Mouse (Mus musculus) Patski (cell line): Measurements from ENCODE around the gene Dop1b. TPM values are rescaled to one million over a fixed set of nuclear protein-coding genes. Genes with fewer than 3 reads are reported as not detected.

ENCODE experiments used
- ATAC-seq: fragments of 100-300 bp; one replicate; pipeline ENCODE4 v1.8.0; 2021
- CTCF ChIA-PET: fragments of 350-600 bp; sonication (Branson Sonifier 250); formaldehyde crosslinking; loops from one replicate; lab custom pipeline; 2022; ENCODE audit warnings: inconsistent platforms; lab: Charles Lee
- POLR2A ChIA-PET: fragments of 350-600 bp; sonication (Branson Sonifier 250); formaldehyde crosslinking; loops from one replicate; lab custom pipeline; 2022; ENCODE audit warnings: antibody characterized with exemption, inconsistent platforms; lab: Charles Lee
- DNase-seq: peaks from one replicate; pipeline ENCODE4 v3.0.0-alpha.2; 2011; ENCODE audit warnings: low read depth, low spot score
- H3K27me3 ChIP-seq: fragments of 371-371 bp; one replicate; pipeline ENCODE4 v1.5.1; 2021
- CTCF ChIP-seq: fragments of 100-300 bp; IDR thresholded peaks from one replicate; pipeline ENCODE4 v1.5.1; 2021
- in situ Hi-C: fragments of 300-500 bp; cut with MboI; formaldehyde crosslinking; loops from 3 replicates; pipeline ENCODE4 v1.11.1; 2018; ENCODE audit warnings: low pct_unique_long_range_greater_than_20kb, mixed read lengths
- polyA plus RNA-seq: library from polyadenylated mRNA; unstranded; gene quantifications from one replicate; pipeline ENCODE4 v1.2.3, GENCODE M21; 2021

The Dop1b gene
- polyA plus RNA-seq, 1 experiment from 2014 or later = 12.6 TPM

DNA sequence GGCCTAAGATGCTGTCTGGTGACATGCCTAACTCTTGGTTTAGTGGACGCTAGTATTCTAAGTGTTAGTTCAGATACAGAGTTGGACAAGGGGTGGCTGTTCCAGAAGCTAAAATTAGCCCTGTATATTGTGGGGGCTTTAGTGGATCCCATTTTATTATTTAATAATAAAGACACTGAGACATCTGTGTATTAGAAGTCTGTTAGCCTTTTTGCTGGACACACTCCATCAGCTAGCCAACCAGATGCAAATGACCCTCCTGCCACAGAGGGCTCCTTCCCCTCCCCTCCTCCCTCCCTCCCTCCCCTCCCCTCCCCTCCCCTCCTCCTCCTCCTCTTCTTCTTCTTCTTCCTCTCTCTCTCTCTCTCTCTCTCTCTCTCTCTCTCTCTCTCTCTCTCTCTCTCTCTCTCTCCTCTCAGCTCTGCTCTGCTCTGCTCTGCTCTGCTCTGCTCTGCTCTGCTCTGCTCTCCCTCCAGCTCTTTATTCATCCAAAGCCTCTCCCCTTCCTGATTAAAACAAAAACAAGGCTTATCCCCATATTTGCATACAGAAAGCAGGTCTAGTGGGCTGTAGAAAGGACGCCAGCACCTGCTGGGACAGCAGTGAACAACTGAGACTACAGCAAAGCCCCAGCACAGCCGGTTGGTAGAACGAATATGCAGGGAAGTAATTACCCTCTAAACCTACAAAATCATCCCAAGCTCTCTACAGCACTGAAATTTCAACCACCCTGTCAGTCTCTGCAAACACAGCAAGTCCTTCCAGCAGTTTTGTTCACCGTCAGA is 78.5 kb downstream of the Dop1b start:
- ATAC-seq = no peak
- no peaks in the 10 kb centered on the region for H3K27me3 ChIP-seq
- ChIA-PET POLR2A (interaction anchor here (0.6 kb wide), 1 partner anchor 145 kb away, joined by 3 read pairs; no protein-coding TSS in a partner anchor), CTCF (no interaction called here)
- in situ Hi-C loops = loop anchor here (10.0 kb wide), 1 partner anchor 105 kb away; the partner anchor contains the start of gene Cbr3
- TF ChIP-seq CTCF = no peak
- no peak for DNase-seq

DNA sequence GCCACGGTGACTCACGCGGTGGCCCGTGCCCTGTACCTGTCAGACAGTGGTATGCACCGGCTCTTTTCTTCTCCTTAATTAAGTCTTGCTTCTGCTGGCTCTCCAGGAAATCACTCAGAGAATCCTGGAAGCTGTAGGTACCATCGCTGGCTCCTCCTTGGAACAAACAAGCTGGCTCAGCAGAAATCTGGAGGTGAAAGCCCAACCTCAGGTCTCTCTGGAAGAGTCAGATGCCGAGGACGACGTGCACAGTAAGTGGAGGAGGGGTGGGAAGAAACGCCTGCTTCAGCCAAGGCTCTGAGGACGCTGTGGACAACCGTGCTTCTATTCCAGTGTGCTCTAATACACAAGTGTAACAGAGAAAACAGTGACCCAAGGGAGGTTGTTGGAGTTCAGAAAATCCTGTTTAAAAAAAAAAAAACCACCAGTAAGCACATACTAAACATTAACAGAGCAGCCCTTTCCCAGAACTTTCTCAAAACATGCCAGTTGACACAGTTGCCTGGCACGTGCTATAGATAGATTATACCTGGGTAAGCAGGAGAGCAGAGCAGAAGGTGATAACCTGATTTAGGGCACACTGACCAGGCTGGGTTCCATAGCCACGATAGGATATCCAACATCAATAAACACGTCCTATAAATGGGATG is 81.4 kb downstream of the Dop1b start:
- in situ Hi-C loops = no loop called here
- DNase-seq = no peak
- TF ChIP-seq CTCF = no peak
- CTCF ChIA-PET = interaction anchor here (0.6 kb wide), 1 partner anchor 22 kb away, joined by 3 read pairs; no protein-coding TSS in a partner anchor
- no peaks in the 10 kb centered on the region for H3K27me3 ChIP-seq
- POLR2A ChIA-PET = no interaction called here
- no peak for ATAC-seq

DNA sequence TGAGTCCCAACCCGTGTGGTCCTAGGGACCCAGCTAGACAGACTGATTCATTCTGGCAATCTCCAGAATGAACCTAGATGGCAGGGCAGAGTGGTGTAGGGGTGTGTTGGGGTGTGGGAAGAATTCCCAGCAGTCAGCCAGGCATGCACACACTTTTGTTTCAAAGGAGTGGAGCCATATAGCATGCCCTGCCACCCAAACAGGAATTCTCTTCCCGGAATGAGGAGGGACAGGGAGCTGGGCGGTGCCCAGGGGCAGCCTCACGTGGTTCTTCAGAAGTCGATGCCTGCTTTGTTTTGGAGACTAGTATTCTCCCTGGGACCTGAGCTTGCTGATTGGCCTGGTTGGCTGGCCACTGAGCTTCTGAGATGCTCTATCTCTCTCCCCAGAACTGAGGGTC is 83.1 kb downstream of the Dop1b start:
- CTCF ChIA-PET = no interaction called here
- ATAC-seq = peak; percentile 70
- in situ Hi-C loops = no loop called here

DNA sequence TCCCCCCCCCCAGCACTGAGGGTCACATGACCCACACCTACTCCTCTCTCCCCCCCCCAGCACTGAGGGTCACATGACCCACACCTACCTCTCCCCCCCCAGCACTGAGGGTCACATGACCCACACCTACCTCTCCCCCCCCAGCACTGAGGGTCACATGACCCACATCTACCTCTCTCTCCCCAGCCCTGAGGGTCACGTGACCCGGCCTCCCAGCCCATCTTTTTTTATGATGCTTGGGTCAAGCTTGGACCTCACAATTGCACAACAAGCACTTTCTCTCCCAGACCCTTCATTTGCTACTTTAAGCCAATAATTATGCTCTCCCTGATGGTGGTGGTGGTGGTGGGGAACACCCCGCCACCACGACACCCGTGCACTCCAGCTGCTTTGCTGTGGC is 83.7 kb downstream of the Dop1b start:
- TF ChIP-seq CTCF = no peak
- CTCF ChIA-PET = no interaction called here
- in situ Hi-C loops = no loop called here

More for the DNA sequence above, 83.1 kb downstream of the Dop1b start:
- no peak for TF ChIP-seq CTCF
- POLR2A ChIA-PET = no interaction called here
- peak; percentile 33 for DNase-seq
- H3K27me3 ChIP-seq = no peaks in the 10 kb centered on the region

DNA sequence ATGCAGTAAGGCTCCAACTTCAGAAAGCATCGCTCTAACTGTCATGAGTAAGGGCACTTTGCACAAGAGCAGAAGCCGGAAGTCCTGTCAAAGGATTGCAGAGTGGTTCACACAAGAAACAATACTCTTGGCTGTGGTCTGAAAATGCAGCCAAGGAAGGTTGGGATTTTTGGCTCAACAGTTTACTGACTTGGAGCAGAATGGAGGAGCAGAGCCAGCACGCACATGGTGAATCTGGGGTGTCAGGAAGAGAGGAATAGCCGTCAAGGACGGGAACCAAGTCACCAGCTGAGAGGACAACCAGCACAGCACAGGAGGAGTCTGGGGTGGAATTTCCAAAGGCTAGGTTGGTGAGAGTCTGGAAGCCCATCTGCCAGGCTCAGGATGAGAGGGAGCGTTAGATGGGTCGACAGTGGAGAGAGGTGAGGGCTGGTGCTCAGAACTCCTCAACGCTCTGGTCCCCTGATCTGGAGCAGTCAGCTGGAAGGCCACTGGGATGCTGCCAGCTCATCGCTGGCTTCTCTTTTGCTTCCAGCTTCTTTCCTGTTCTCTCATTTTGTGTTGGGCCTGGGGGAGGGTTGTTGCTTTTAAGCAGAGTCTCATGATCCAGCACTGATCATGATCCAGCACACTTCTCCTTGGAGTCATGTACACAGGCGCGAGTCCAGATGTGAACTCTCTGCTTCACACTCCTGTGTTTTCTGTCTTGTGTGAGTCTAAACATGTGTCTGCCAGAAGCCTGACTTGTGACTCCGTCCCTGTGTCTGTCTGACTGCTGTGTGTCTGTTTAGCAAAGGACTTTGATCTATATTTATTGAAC is 85.5 kb downstream of the Dop1b start:
- POLR2A ChIA-PET = no interaction called here
- no peak for TF ChIP-seq CTCF
- no peaks in the 10 kb centered on the region for H3K27me3 ChIP-seq
- CTCF ChIA-PET = interaction anchor here (1.4 kb wide), 1 partner anchor 11 kb away, joined by 6 read pairs; no protein-coding TSS in a partner anchor
- no peak for DNase-seq
- no peak for ATAC-seq
- in situ Hi-C loops = no loop called here

More for the DNA sequence above, 83.7 kb downstream of the Dop1b start:
- ATAC-seq (no peak), DNase-seq (no peak)
- POLR2A ChIA-PET = no interaction called here
- H3K27me3 ChIP-seq = no peaks in the 10 kb centered on the region

DNA sequence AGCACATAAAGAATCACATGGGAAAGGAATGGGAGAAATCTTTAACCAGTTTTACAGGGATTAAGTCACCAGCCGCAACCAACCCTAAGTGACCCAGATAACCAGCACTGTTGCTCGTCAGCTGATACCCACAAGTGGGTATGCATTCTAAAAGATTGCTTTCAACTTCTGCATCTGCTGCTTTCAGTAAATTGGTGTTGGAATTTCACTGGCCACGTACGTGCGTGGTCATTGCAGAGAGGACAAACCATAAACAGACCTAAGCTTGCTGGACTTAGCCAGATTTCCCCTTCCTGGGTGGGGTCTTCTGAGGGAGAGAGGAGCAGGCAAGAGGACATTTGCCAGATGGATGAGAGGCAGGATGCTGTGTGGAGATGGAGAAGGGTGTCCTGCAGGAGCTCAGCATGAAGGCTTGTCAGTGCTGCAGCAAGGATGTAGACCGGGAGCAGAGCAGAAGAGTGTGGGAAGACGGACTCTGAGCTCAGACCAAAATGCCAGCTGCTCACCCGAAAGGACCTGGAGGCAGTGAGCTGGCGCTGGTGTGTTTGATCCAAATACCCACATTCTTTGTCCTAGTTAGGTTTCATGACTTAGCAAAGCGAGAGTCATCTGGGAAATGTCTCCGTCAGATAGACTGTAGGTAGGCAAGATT is 86.3 kb downstream of the Dop1b start:
- H3K27me3 ChIP-seq = no peaks in the 10 kb centered on the region
- in situ Hi-C loops = no loop called here
- no peak for TF ChIP-seq CTCF
- ChIA-PET POLR2A (no interaction called here), CTCF (no interaction called here)
- DNase-seq (no peak), ATAC-seq (no peak)

DNA sequence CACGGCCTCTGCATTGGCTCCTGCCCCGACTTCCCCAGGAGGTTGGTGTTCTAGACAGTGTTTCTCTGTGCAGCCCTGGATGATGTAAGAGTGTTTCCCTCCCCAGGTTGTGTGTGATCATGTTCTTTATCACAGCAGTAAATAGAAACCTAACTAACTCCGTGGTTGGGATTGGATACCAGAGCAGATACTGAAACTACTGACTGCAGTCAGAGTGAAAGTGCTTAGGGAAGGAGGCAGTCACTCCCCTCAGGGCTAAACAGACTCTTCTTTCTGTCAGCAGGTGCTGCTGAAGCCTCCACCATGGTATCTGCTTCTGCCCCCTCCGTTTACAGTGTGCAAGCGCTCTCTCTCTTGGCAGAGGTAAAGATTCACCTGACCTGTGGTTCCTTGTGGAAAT is 86.9 kb downstream of the Dop1b start:
- CTCF ChIA-PET = no interaction called here

DNA sequence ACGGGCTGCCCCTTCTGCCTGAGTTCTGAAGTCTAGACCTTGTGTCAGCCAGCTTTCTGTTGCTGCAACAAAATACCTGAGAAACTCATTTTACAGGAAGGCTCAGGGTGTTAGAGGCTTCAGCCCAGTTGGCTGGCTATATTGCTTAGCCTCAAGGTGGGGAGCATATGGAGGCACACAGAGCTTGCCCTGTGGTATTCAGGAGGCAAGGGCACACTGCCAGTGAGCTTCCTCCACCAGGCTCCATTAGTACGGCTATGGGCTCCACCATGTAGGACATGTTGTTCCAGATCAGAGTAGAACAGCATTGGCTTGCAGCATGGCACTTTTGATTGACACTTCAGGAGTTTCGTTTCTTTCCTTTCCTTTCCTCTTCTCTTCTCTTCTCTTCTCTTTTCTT is 87.4 kb downstream of the Dop1b start:
- no peak for TF ChIP-seq CTCF
- DNase-seq (no peak), ATAC-seq (no peak)
- ChIA-PET CTCF (no interaction called here), POLR2A (no interaction called here)
- H3K27me3 ChIP-seq = no peaks in the 10 kb centered on the region
- in situ Hi-C loops = no loop called here

More for the DNA sequence above, 86.9 kb downstream of the Dop1b start:
- ATAC-seq (no peak), DNase-seq (no peak)
- H3K27me3 ChIP-seq = no peaks in the 10 kb centered on the region
- POLR2A ChIA-PET = no interaction called here
- no peak for TF ChIP-seq CTCF
- in situ Hi-C loops = no loop called here

DNA sequence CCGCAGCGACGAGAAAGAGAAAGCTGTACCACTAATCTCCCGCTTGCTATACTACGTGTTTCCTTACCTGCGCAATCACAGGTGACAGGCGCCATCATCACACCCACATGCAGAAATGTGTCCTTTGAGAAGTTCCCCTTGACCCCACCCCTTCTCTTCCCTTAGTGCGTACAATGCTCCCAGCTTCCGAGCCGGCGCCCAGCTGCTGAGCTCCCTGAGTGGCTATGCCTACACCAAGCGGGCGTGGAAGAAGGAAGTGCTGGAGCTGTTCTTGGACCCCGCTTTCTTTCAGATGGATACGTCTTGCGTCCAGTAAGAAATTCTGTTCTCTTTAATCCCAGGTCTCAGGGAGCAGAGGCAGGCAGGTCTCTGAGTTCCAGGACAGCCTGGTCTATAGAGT is 88.2 kb downstream of the Dop1b start:
- no peaks in the 10 kb centered on the region for H3K27me3 ChIP-seq
- no peak for TF ChIP-seq CTCF
- POLR2A ChIA-PET = no interaction called here
- ATAC-seq (no peak), DNase-seq (no peak)
- CTCF ChIA-PET = no interaction called here
- in situ Hi-C loops = no loop called here

DNA sequence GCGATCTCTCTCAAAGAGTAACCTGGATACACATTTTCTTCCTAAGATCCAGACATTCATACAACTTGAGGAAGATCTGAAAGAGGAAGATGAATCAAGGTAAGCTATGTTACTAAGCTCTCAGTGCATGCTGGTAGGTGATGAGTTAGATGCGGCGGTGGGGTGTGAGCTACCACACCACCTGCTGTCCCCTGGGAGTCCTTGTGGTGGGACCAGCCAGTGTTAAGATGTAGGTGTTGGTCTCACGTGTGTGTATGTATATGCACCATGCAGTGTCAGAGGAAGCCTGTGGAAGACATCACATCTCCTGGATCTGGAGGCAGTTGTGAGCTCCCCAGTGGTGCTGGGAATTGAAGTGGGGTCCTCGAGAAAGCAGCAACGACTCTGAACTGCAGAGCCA is 95.5 kb downstream of the Dop1b start:
- no peaks in the 10 kb centered on the region for H3K27me3 ChIP-seq
- CTCF ChIA-PET = no interaction called here
- no peak for ATAC-seq
- POLR2A ChIA-PET = no interaction called here
- no peak for DNase-seq
- in situ Hi-C loops = no loop called here
- TF ChIP-seq CTCF = no peak
